Mouse (Mus musculus) layer of hippocampus, postnatal 36 days (tissue): Measurements from ENCODE around the gene Ly6g5b. TPM values are rescaled to one million over a fixed set of nuclear protein-coding genes. Genes with fewer than 3 reads are reported as not detected.

ENCODE experiments used
- DNase-seq, 2 experiments: peaks; one replicate each; pipeline ENCODE4 v3.0.0; 2022
- total RNA-seq, 2 experiments: library from RNA; stranded (reverse); gene quantifications; 2 replicates each; pipeline ENCODE4 v1.2.3; 2021

Gene Ly6g5b
- total RNA-seq, 2 experiments from 2014 or later, result 0.70 TPM; not detected in 1

DNA sequence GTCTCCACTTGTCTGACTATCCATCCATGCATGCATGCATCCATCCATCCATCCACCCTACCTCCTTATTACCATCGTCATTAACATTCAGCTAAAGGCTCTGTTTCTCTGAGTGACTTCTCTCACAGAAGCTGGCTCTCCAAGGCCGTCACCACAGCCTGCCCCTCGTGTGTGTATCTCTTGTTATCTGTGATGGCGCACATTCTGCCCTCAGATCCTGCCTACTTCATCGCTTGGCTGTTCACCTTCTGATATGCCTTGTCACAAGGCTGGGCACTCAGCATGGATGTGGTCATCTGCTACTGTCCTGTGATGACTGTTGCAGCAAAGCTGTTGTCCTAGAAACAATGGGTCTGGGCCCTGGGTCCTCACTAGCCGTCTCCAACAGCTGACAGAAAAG lies 10.5 kb downstream of the Ly6g5b start:
- DNase-seq, result no peak

- no peak for DNase-seq
Measured at GRCm38 (mm10) chr17:35104079-35104478, 11.1 kb downstream of the Ly6g5b start.

- no peak for DNase-seq
Measured at GRCm38 (mm10) chr17:35103221-35103690, 12.0 kb downstream of the Ly6g5b start.

DNA sequence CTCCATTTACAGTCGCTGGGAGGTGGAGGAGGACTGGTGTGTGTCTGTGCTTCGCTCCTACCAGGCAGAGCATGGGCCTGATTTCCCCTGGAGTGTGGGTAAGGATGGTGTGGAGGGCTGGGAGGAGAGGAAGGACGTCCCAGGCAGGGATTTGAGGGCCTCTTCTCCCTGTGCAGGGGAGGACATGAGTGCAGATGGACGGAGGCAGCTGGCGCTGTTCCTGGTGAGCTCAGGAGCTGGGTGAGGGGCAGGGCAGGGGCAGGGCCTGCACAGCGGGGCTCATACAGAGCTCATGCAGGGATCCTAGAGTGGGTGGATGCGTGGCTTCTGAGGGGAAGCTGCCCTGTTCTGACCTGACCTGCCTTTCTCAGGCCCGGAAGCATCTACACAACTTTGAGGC lies 12.9 kb downstream of the Ly6g5b start:
- DNase-seq, result no peak

DNA sequence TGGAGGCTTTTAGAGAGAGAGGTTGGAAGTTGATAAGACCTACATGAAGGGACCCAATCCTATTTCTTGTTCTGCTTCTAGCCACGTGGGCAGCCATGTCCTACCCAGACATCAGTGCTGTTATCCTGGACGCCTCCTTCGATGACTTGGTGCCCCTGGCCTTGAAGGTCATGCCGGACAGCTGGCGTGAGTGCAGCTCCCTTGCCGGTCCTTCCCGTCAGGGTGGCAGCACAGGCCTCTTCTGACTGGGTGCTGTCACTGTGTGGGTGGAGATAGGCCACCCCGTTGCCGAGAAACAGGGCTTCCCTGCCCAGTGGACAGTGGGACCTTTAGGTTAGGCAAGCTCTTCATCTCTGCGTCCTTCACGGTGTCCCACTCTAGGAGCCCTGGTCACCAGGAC lies 14.1 kb downstream of the Ly6g5b start:
- no peak for DNase-seq

- DNase-seq, result no peak
Measured at GRCm38 (mm10) chr17:35100196-35100765, 14.9 kb downstream of the Ly6g5b start.

DNA sequence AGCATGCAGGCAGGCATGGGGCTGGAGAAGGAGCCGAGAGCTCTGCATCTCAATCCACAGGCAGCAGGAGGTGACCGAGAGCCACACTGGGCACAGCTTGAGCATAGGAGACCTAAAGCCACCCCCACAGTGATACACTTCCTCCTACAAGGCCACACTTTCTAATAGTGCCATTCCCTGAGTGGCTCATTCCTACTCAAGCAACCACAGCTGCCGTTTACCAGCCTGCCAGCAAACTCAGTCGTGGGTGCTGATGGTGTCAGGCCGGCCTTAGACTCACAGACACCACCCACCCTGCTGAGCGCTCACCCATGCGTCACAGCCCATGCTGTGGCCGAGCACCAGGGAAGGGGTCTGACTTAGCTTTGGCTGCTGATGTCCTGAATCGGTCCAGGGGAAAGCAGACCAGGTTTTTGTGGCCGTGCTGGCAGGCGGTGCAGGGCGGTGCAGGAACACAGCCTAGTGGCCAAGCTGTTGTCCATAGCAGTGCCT lies 18.0 kb downstream of the Ly6g5b start:
- no peak for DNase-seq

- no peak for DNase-seq
Measured at GRCm38 (mm10) chr17:35096597-35096996, 18.6 kb downstream of the Ly6g5b start.

- no peak for DNase-seq
Measured at GRCm38 (mm10) chr17:35094475-35095365, 20.5 kb downstream of the Ly6g5b start.

DNA sequence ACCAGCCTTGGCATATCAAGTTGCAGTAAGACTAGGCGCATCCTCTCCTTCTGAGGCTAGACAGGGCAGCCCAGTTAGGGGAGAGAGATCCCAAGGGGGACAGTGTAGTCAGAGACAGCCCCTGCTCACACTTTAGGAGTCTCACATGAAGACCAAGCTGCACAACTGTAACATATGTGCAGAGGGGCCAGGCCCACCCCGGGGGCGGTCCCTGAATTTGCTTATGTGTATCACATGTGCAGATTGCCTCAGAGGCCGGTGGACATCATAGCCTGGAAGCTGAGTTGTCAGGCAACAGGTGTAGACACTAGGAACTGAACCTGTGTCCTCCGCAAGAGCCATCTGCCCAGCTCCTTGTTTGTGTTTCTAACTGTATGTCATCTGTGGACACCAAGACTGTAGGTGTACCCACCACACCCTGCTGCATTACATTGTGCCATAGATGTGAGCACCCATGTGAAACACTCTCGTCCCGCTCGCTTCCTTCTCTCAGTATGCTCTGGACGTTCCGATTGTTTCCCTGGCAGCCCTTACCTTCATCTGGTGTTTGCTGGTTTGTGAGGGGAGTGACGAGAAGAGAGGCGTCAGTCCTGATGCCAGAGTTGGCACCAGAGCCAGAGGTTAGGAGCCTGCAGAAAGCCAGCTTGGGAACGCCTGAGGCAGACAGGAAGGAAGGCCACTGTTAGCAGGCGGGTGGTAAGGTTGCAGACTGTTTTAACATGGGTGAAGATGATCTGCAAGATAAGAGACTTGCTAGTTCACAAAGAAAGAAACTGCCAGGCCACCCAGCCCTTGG lies 22.6 kb downstream of the Ly6g5b start:
- no peak for DNase-seq

- DNase-seq, result no peak
Measured at GRCm38 (mm10) chr17:35090166-35090932, 24.9 kb downstream of the Ly6g5b start.

- DNase-seq, result peak; percentile 94 to 95
Measured at GRCm38 (mm10) chr17:35088825-35089644, 26.2 kb downstream of the Ly6g5b start, which contains the start of gene Abhd16a. Abhd16a (plus strand) TSS chr17:35089263.

DNA sequence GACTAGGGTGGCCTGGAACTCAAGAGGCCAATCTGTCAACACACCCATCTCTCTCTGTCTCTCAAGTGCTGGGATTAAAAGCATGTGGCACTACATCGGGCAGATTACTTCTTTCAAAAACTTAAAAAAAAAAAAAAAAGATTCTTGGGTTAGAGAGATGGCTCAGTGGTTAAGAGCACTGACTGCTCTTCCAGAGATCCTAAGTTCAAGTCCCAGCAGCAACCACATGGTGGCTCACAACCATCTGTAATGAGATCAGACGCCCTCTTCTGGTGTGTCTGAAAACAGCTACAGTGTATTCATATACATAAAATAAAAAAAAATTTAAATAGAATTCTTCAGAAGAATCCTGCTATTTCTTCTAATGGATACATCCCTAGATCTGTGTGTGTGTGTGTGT lies 27.1 kb downstream of the Ly6g5b start:
- no peak for DNase-seq

- DNase-seq, result no peak
Measured at GRCm38 (mm10) chr17:35085208-35085865, 29.9 kb downstream of the Ly6g5b start, which contains the start of gene Ly6g6f. Ly6g6f (minus strand) TSS chr17:35085610.

GRCm38 (mm10) chr17:35083929-35084497 lies 31.2 kb downstream of the Ly6g5b start:
- DNase-seq, result no peak

- DNase-seq, result no peak
Measured at GRCm38 (mm10) chr17:35082841-35083576, 32.2 kb downstream of the Ly6g5b start.

DNA sequence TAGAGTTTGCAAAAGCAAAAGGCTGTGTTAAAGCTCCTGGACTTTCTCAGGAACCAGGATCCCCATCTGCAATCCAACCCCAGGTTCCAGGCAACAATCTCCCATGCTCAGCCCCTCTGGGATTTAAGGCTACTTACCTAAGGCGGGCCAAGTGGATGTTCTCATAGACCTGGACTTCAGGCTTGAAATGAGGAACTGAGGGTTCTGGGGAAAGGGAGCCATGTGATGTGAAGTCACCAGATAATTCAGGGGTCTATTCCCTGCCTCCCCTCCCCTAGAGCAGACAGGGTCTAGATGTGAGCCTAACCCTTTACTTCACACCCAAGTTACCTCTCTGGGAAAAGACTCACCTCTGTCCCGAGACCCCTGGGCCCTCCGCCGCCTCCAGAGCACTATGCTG lies 34.5 kb downstream of the Ly6g5b start:
- no peak for DNase-seq

- no peak for DNase-seq
Measured at GRCm38 (mm10) chr17:35080248-35080647, 35.0 kb downstream of the Ly6g5b start.

GRCm38 (mm10) chr17:35079778-35080177 lies 35.5 kb downstream of the Ly6g5b start:
- no peak for DNase-seq
